Mouse (Mus musculus) kidney, adult 11 months (tissue): ENCODE data around the gene Olfr1440.

ENCODE experiments used
- DNase-seq: peaks from one replicate; pipeline ENCODE4 v3.0.0; 2022

Olfr1440 gene

DNA sequence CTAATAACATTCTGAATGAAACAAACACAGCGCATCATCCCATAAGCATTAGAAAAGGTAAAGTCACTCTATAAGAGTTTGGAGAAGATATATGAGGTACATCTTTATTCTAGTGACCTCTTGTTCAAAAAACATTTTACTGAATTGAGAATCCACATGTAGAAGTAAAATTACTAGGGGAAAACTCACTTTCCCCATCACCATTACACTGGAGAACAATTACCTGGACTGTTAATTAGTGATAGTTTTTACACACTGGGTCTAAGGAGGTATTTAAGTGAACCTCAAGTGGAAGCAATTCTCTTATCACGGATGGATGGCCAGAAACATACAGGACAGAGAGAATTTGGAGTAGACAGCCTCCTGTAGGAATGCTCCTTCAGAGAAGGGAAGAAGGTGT, at the start of gene Olfr1440:
Gene Olfr1440, plus strand, starts transcription at position 301 of the 400 bp plus-strand sequence.
- DNase-seq: no peak

DNA sequence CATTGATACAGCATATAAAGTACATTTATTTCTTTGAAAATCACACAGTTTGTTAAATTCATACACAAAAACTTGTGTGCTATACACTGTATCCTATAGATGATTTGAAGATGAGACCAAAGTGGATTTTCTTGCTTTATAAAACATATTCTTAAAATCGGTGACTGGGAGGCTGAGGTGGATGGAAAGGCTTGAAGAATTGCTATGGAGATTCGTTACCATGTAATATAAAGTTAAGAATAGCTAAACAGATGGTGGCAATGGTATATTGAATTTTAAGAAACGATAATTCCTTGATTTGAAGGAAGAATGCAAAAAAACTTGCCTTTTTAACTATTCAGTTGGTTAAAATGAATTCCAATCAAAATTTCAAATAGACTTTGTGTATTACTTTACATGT, 14.1 kb upstream of the Olfr1440 start:
- DNase-seq: no peak

DNA sequence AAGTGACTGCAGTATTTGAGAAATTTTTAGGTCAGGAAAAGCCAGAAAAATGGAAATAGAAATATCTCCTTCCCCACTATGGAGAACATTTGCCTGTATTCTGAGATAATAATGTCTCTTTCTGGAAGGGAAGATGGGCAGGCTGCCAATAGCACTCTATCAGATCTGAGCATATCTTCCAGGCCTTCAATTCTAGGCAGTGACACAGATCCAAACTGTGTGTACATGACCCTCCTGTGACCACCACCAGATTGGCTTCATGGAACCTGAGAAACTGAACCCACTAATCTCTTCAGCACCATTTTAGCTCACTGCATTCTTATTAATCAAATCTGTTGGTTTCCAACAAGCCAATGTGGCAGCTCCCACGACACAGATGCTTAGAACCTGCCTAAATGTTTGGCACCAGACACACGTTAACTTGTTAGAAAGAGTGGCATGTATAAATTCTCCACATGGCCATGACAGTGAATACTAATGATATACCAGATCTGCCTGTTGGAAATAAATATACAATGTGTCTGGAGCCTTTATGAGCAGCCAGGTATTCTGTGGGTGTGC, 12.5 kb upstream of the Olfr1440 start:
- no peak for DNase-seq

DNA sequence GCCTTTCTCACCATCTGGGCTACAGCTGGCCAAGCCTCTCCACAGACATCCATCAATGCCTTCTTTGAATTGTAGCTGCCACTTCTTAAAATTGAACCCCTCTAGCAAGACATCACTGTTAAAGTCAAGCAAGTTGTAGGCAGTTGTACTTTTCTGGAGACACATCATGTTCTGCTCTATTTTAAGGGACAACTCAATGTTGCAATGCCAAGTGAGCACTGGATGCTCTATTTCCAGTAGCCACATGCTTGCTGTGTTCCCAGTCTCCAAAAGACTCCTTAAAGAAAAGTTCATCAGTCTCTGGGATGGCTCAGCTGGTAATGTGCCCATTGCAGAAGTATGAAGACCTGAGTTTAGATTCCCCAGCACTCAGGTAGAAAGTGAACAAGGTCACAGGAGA, 26.7 kb downstream of the Olfr1440 start:
- DNase-seq: no peak

DNA sequence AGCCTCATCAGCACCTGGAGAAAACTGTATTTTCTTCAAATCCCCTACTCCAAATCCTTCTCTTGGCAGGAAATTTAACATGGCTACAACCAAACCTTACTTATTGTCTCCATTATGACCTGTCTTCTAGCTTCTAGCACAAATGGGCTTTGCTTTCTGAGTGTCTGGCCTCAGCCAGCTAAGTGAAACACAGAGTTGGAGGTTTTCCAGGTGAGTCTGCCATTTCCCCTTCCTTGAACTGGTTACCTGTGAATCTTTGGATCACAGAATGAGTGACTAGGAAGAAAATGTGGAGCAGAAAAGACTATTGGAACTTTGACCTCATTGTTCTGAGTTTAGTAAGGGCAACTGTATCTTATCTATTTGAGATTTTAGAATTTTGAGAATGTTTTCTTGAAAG, 30.3 kb downstream of the Olfr1440 start, which contains the start of gene Olfr1441:
Gene Olfr1441, plus strand, starts transcription at position 73 of the 400 bp plus-strand sequence.
- DNase-seq: peak; percentile 9

DNA sequence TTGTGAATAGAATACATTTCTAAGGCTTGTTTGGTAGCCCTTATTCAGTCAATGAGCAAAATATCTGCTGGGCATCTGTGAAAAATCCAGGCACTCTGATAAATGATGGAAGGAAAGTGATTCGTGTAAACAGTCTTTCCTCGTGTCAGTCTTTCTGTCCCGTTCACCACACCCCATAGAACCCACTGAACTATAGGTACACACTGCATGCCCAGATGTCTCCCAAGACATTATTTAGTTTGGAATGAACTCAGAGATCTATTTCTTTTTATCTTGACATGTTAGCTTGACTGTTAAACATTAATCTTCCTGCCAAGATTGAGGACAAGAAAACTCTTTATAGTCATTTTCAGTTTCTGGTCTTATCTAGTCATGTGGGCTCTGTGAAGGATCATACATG, 31.2 kb downstream of the Olfr1440 start:
- DNase-seq: no peak

DNA sequence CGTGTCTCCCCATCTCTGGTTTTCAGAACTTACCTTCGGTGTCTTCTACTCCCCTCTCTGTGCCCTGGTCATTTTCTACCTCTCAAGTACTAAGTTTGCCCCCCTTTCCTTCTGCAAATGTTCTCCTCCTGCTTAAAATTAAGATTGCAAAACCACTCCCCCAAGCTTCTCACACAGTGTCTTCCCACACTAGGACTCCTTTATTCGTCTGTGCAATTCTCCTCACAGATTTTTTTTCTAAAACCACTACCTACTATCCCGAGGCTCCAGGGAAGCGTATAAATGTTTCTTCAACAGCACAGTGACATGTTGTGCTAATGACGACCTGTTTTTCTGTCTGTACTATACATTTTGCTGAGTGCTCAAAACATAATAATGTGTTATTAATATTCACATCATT, 33.5 kb downstream of the Olfr1440 start:
- DNase-seq: no peak

DNA sequence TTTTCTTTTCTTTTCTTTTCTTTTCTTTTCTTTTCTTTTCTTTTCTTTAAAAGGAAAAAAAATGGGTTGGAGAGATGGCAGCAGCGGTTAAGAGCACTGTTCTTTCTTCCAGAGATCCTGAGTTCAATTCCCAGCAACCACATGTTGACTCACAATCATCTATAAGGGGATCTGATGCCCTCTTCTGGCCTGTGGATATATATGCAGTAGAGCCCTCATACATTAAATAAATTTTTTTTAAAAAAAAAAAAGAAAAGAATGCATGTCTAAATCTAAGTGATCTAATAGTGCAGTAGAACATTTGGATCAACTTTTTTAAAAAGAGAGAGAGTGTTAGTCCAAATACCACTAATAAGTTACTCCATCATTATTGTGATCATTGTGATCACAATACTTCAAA, 34.6 kb downstream of the Olfr1440 start:
- DNase-seq: no peak

DNA sequence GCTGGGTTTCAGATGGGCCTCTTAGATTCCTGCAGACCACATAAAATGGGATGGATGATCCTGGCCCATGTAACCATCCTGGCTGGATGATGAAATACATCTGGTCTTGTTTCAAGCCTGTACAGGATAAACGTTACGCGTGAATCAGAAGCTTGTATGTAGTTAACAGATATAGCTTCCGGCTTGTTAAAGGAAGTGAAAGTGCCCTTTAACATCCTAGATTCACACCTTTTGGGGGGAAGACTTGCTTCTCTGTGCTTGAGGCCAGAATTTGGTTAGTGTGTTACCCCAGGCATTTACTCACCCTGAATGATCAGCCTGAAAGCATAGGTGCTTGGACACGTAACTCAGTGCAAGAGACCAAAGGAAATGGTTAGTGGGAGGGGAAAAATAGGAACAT, 40.0 kb downstream of the Olfr1440 start:
- DNase-seq: no peak

DNA sequence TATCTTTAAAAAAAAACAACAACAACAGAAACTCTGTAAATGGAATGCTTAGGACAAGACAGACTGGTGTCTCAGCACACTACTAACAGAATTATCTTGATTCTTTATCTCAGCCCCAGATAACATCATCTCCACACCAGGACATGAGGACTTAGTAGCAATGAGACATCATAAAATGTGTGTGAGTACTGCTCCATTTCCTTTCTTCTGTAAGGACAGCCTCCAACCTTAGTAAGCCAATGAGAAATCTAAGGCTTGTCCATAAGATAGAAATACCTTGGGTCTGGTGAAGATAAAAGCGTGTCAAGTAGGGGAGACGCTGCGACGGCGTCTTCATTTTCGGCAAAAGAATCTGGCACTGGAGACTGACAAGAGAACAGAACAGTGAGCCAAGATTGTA, 40.5 kb downstream of the Olfr1440 start, which contains the start of gene Pfpl:
Gene Pfpl, plus strand, starts transcription at position 301 of the 400 bp plus-strand sequence.
- no peak for DNase-seq

DNA sequence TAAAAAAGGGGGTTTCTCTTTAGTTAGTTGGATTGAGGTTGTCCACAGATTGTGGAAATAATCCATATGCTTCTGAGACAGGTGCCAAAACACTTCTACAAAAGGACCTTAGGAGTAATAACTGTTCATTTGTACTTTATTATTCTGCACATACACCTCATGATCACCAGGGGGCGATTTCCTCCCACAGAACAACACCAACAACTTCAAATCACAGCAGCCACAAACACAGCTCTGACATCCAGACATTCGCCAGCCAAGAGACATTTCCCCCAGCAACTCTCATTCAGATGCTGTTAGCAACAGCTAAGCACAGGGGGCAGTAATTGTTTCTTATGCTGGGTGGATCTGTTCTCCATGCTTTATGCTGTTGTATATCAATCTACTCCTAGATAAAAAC, 46.0 kb downstream of the Olfr1440 start:
- DNase-seq: peak; percentile 16

DNA sequence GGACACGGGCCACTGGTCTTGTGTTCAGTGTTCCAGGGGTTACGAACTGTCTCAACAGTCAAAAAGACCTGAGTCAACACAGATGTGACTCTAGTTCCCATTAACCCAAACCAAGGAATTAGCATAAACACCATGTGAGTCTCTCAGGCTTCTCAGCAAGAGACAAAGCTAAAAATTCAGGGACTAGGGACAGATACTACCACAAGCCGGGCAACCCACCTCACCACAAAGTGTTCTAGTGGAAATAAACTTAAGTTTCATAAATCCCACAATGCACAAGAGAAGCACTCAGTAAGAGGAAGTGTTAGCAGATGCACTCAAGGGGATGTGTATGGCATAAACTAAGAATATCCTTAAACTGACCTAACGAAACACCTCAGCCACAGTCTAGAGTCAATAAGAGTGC, 47.9 kb downstream of the Olfr1440 start:
- no peak for DNase-seq

DNA sequence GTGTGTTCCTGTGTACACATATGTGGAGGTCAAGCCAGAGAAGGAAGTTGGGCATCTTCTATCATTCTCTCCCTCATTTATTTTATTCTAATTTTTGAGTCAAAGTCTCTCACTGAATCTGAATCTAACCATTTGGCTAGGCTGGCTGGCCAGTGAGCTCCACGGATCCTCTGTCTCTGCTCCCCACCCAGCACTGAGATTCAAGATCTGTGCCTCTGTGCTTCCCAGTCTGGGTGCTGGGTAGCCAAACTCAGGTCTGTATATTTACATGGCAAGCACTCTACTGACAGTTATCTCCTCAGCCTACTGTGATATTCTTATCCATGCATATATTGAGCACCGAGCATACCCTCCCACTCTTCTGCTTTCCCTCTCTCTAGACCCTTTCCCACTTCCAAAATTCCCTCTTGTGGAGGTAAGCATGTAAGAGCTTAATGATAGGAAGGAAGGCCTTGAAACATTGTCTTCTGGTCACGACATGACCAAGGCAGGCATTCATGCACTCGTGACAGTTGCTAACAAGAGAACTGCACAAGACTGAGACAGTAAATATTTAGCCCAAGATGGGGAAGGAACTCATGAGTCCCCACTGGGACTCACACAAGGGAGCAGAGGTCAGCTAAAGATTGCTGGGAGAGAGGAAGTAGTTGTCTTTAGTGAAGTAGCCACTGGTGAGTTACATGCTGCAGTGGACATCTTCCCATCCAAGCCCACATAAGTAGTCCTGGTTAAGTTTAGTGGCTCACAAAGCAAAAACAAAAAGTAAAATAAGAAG, 48.9 kb downstream of the Olfr1440 start:
- DNase-seq: no peak

DNA sequence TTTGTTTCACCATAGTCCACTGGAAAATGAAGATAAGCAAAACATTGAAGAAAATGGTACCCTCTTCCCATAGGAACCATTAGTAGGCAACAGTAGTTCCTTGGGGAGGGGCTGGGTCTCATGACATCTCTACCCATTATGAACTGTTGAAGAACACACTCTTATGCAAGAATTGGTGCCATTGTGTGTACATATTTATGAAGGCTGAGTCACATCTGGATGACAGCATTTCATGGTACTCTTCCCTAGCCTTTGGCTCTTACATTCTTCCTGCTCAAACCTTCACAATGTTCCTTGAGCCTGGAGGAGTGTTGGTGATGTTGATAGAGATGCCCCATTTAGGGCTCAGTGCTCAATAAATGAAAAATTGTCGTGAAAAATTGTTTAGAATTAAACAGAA, 52.5 kb downstream of the Olfr1440 start:
- DNase-seq: no peak

DNA sequence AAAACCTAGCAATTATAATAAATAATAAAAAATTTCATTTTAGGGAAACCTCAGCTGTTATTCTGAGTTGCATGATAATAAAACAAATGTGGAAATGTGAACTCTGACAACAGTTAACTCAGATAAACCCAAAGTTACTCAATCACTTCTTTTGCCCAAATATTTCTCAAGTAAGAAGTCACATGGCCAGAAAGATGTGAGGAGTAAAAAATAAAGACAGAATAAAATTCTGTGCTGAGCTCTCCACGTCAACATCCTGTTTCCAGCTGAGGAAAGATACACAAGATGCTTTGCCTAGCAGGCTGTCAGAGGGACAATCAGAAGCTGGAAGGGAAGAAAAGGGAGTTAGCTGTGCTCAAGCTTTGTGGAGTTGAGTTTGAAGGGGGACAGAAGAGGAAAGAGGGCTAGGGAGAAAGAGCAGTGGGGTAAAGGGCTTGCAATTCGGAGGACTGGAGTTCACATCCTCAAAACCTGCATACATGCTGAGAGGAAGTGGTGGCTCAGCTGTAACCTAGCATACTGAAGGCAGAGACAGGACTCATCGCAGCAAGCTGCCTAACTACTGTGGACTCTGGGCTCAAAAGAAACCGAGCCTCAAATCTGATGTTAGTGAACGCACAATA, 53.1 kb downstream of the Olfr1440 start:
- no peak for DNase-seq

DNA sequence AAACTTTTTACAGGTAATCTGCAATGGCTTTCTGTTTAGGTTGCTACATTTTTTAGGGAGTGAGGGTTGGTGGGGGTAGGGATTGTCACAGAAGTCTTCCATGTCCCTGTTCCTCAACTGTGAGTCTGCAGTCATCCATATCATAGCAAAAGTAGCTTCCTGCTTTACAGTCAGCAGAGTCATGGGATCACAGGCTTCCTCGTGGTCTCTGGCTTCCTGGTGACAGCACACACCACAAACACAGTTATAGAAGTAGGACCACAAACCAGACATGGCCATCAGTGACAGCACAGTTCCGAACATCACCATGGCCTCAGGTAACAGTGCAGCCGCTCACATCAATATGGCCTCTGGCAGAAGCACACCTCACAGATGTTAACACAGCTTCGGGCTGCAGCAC, 55.5 kb downstream of the Olfr1440 start:
- DNase-seq: no peak

DNA sequence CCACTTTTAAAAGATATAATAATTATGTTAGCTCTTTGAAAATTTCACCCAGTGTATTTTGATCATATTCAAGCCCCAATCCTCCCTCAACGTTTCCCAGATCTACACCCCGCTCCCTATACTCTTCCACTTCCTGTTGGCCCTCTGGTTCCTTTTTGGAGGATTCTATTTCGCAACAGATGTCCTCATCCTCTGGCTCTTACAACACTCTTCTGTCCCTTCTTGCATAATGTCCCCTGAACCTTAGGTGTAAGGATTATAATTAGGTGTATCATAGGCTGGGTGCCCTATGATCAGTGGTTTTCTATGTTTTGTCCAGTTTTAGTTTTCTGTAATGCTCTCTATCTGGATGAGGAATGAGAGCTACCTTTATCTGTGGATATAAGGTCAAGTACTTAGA, 57.9 kb downstream of the Olfr1440 start:
- DNase-seq: no peak
